In the genomic region with DNA sequence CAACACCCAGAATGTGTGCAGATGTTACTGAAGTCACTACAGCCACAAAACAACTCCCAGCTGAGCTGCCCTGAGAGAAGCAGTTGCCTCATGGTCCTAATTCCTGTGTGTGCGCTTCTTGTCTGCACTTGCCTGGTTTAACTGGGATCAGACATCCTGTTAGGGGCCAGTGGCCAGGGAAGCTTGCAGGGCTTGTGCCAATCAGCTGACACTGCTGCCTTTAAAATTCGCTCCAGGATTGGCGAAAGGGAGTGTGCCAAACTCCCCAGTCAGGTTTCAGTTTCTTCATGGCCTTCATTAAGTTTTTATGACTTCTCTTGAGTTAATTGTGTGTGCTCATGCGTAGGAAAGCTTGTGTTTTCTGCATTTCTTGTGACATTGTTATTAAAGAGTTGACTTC, we compare ENCODE assay signal across 8 mouse cellular contexts. TPM values are rescaled to one million over a fixed set of nuclear protein-coding genes. Genes with fewer than 3 reads are reported as not detected.
DNase-seq lines count a peak whose midpoint lies in the region; ATAC-seq and TF ChIP-seq lines count a peak whose summit lies in the region.
"Had no signal": no experiment of that assay in that cellular context is flagged by ENCODE, and none has a peak within 500 bp of the region (broad histone marks: within the 10 kb centered on the region; RNA-seq: fewer than 3 reads in every experiment).

No protein-coding gene starts in this region.

- no peak overlapping the region for H3K9ac ChIP-seq in lung, embryonic 14.5 days
- no peak overlapping the region for H3K9ac ChIP-seq in embryonic facial prominence, embryonic 15.5 days

- no peaks in the 10 kb centered on the region for H3K36me3 ChIP-seq in lung, embryonic 14.5 days (ENCODE audit: insufficient read depth)
- no peaks in the 10 kb centered on the region for H3K36me3 ChIP-seq in embryonic facial prominence, embryonic 15.5 days

- TF ChIP-seq CTCF in lung, embryonic 14.5 days (IDR thresholded peaks at IDR 0.05; ENCODE audit: low read depth) = no peak

- no peak overlapping the region for H3K4me3 ChIP-seq in lung, embryonic 14.5 days (ENCODE audit: low read depth, low read length)
- peak overlapping the region; percentile 91 for H3K4me3 ChIP-seq in embryonic facial prominence, embryonic 15.5 days (replicated peaks)
- H3K4me3 ChIP-seq: erythroblast, embryonic 14.5 days had no signal

- H3K9me3 ChIP-seq in lung, embryonic 14.5 days (ENCODE audit: low read depth, low read length) = no peaks in the 10 kb centered on the region
- H3K9me3 ChIP-seq in embryonic facial prominence, embryonic 15.5 days (replicated peaks) = no peaks in the 10 kb centered on the region

- 66% methylated on average over 4 of the region's 4 CpGs for WGBS in lung, embryonic 14.5 days
- 12% methylated on average over 4 of the region's 4 CpGs for WGBS in embryonic facial prominence, embryonic 15.5 days

- no peak for ATAC-seq in lung, embryonic 14.5 days (ENCODE audit: insufficient read depth)
- no peak for ATAC-seq in embryonic facial prominence, embryonic 15.5 days (ENCODE audit: insufficient number of reproducible peaks, low FRiP score, low TSS enrichment, low read depth)
- ATAC-seq in granulocyte monocyte progenitor cell, adult 5-6 weeks (replicated peaks; ENCODE audit: poor library complexity, severe bottlenecking) = no peak

- H3K27ac ChIP-seq in lung, embryonic 14.5 days (ENCODE audit: low read depth) = no peak overlapping the region
- H3K27ac ChIP-seq in embryonic facial prominence, embryonic 15.5 days (replicated peaks) = peak overlapping the region; percentile 83

- peak overlapping the region; percentile 74 for H3K4me2 ChIP-seq in lung, embryonic 14.5 days
- H3K4me2 ChIP-seq in embryonic facial prominence, embryonic 15.5 days (replicated peaks) = peak overlapping the region; percentile 80

- peaks cover 9% of the 10 kb centered on the region for H3K4me1 ChIP-seq in lung, embryonic 14.5 days (ENCODE audit: insufficient read depth)
- H3K4me1 ChIP-seq in embryonic facial prominence, embryonic 15.5 days = peaks cover 38% of the 10 kb centered on the region

- no peak for DNase-seq in lung, embryonic 14.5 days
- no peak for DNase-seq in lung, postnatal 4 days
- peak; percentile 90 for DNase-seq in kidney, adult 11 months
- peak; percentile 36 for DNase-seq in lung, postnatal 25 days (ENCODE audit: low spot score)
- DNase-seq in cerebellum, adult 8-10 months = no peak

- no peaks in the 10 kb centered on the region for H3K27me3 ChIP-seq in lung, embryonic 14.5 days (ENCODE audit: insufficient read depth, low read length)
- no peaks in the 10 kb centered on the region for H3K27me3 ChIP-seq in embryonic facial prominence, embryonic 15.5 days

RNA-seq across cellular contexts. Expression of a gene that starts 3.1 kb away (rescaled TPM):
- 48.5 and 54.8 TPM in 2 replicates for polyA plus RNA-seq in lung, embryonic 14.5 days (2014; fragmentation: Nextera tagmentation; extraction: Ambion mirVana)
- 34.0 and 34.9 TPM in 2 replicates for polyA plus RNA-seq in embryonic facial prominence, embryonic 15.5 days (2015; fragmentation: Nextera tagmentation; extraction: Ambion mirVana)
- 1.4 and 8.9 TPM in 2 replicates for total RNA-seq in granulocyte monocyte progenitor cell, adult 5-6 weeks (2014; fragmentation: Nextera tagmentation)
- 2.9 and 3.3 TPM in 2 replicates for total RNA-seq in granulocyte monocyte progenitor cell, adult 5-6 weeks (2017)

Comparison
In these comparisons a context has a peak if more than half of its experiments do, and no peak if none do; other contexts are left out.
1. DNase-seq: peak in kidney, adult 11 months (single experiment) and lung, postnatal 25 days (single experiment); none in lung, embryonic 14.5 days (single experiment), lung, postnatal 4 days (0 of 2) and cerebellum, adult 8-10 months (single experiment).